Mouse (Mus musculus) midbrain, postnatal 0 days (tissue): ENCODE results near the gene Ppbp. TPM values are rescaled to one million over a fixed set of nuclear protein-coding genes. Genes with fewer than 3 reads are reported as not detected.

Source experiments
- ATAC-seq: fragments of 200-750 bp; cut with Nextera tagmentation; 2 replicates; pipeline ENCODE4 v1.8.0; 2017; ENCODE audit warnings: moderate number of reproducible peaks, mild to moderate bottlenecking, moderate TSS enrichment, moderate library complexity; ENCODE audit not compliant: low FRiP score
- DNase-seq: peaks from one replicate; pipeline ENCODE4 v3.0.0-alpha.2; 2015; ENCODE audit warnings: low spot score
- H3K27ac ChIP-seq: fragments of 300-500 bp; sonication (generic); 2 replicates; pipeline ENCODE4 v1.5.1; 2014; ENCODE audit warnings: low read depth, mild to moderate bottlenecking, low read length, mixed read lengths
- H3K27me3 ChIP-seq: fragments of 300-500 bp; sonication (generic); 2 replicates; pipeline ENCODE4 v1.6.1; 2014; ENCODE audit warnings: low read length, control low read depth, mixed read lengths; ENCODE audit not compliant: insufficient read depth
- H3K36me3 ChIP-seq: fragments of 300-500 bp; sonication (generic); 2 replicates; pipeline ENCODE4 v1.6.1; 2014; ENCODE audit warnings: low read length, control low read depth, mixed read lengths; ENCODE audit not compliant: insufficient read depth
- H3K4me1 ChIP-seq: fragments of 300-500 bp; sonication (generic); 2 replicates; pipeline ENCODE4 v1.6.1; 2014; ENCODE audit warnings: mild to moderate bottlenecking, control low read depth, antibody characterized with exemption, low read length, mixed read lengths; ENCODE audit not compliant: insufficient read depth
- H3K4me2 ChIP-seq: fragments of 300-500 bp; sonication (generic); 2 replicates; pipeline ENCODE4 v1.6.1; 2014; ENCODE audit warnings: low read depth, mild to moderate bottlenecking, low read length, mixed read lengths; ENCODE audit not compliant: poor library complexity, severe bottlenecking
- H3K4me3 ChIP-seq: fragments of 300-500 bp; sonication (generic); 2 replicates; pipeline ENCODE4 v1.5.1; 2014; ENCODE audit warnings: low read depth, mild to moderate bottlenecking, low read length, moderate library complexity
- H3K9ac ChIP-seq: fragments of 300-500 bp; sonication (generic); replicated peaks from 2 replicates; pipeline ENCODE4 v1.6.1; 2014; ENCODE audit warnings: mild to moderate bottlenecking, low read length, moderate library complexity, mixed read lengths; ENCODE audit not compliant: poor library complexity, severe bottlenecking
- H3K9me3 ChIP-seq: fragments of 300-500 bp; sonication (generic); 2 replicates; pipeline ENCODE4 v1.6.1; 2016; ENCODE audit warnings: low read length, control low read depth
- CTCF ChIP-seq: IDR thresholded peaks from 2 replicates; pipeline ENCODE4 v1.5.1; 2016; ENCODE audit warnings: antibody characterized with exemption, mild to moderate bottlenecking
- WGBS: fragments of 180-500 bp; shearing (Covaris S2); extraction: QIAGEN DNeasy Blood & Tissue Kit; methylation state at CpG from one replicate; pipeline ENCODE4 v1.1.7; 2014; 5-methylcytosine and 5-hydroxymethylcytosine counted together
- polyA plus RNA-seq: library from polyadenylated mRNA; unstranded; fragments of >200 nt; fragmentation: Nextera tagmentation; extraction: Ambion mirVana; gene quantifications from 2 replicates; pipeline ENCODE4 v1.2.1, GENCODE M21; 2015
- total RNA-seq: library from RNA; depleted of rRNA; stranded (reverse); fragments of >200 nt; gene quantifications from 2 replicates; pipeline ENCODE4 v1.2.3, GENCODE M21; 2014; rRNA removed

Gene Ppbp
- total RNA-seq = 0.28 TPM in 1 of 2 replicates, not detected in the other
- 0.19 and 0.61 TPM in 2 replicates for polyA plus RNA-seq

- Histone ChIP-seq H3K36me3 (no peaks in the 10 kb centered on the region), H3K4me3 (no peak within 1 kb of the TSS), H3K4me1 (no peaks in the 10 kb centered on the region), H3K9me3 (no peaks in the 10 kb centered on the region), H3K9ac (no peak within 1 kb of the TSS), H3K27me3 (no peaks in the 10 kb centered on the region), H3K4me2 (no peak within 1 kb of the TSS), H3K27ac (no peak within 1 kb of the TSS)
- DNase-seq = no peak
- no peak for TF ChIP-seq CTCF
- ATAC-seq = no peak
- WGBS = 62% methylated on average over 3 of the region's 3 CpGs
Measured at GRCm38 (mm10) chr5:90768218-90768617, at the start of gene Ppbp. TSS of gene Ppbp (plus strand) at chr5:90768518.

GRCm38 (mm10) chr5:90722656-90723055 lies 45.7 kb upstream of the Ppbp start:
- Histone ChIP-seq H3K27ac (no peak overlapping the region), H3K27me3 (no peaks in the 10 kb centered on the region), H3K4me1 (no peaks in the 10 kb centered on the region), H3K9me3 (no peaks in the 10 kb centered on the region), H3K9ac (no peak overlapping the region), H3K4me2 (no peak overlapping the region), H3K4me3 (no peak overlapping the region), H3K36me3 (no peaks in the 10 kb centered on the region)
- WGBS = 93% methylated on average over 3 of the region's 3 CpGs
- DNase-seq = no peak
- TF ChIP-seq CTCF = no peak
- no peak for ATAC-seq

- WGBS = 83% methylated on average over 3 of the region's 3 CpGs
Measured at GRCm38 (mm10) chr5:90728254-90728653, 40.1 kb upstream of the Ppbp start.

GRCm38 (mm10) chr5:90731480-90731879 lies 36.8 kb upstream of the Ppbp start:
- H3K4me1 ChIP-seq = no peaks in the 10 kb centered on the region
- no peak overlapping the region for H3K4me2 ChIP-seq
- no peak overlapping the region for H3K4me3 ChIP-seq
- no peaks in the 10 kb centered on the region for H3K9me3 ChIP-seq
- no peaks in the 10 kb centered on the region for H3K27me3 ChIP-seq
- no peak overlapping the region for H3K9ac ChIP-seq
- H3K27ac ChIP-seq = no peak overlapping the region
- WGBS = 74% methylated on average over 4 of the region's 4 CpGs
- H3K36me3 ChIP-seq = no peaks in the 10 kb centered on the region
- TF ChIP-seq CTCF = no peak
- DNase-seq (peak; percentile 43), ATAC-seq (no peak)

More at GRCm38 (mm10) chr5:90728254-90728653, 40.1 kb upstream of the Ppbp start:
- Histone ChIP-seq H3K4me1 (no peaks in the 10 kb centered on the region), H3K27me3 (no peaks in the 10 kb centered on the region), H3K27ac (no peak overlapping the region), H3K9me3 (no peaks in the 10 kb centered on the region), H3K4me3 (no peak overlapping the region), H3K36me3 (no peaks in the 10 kb centered on the region), H3K9ac (no peak overlapping the region), H3K4me2 (no peak overlapping the region)
- no peak for ATAC-seq
- TF ChIP-seq CTCF = no peak
- no peak for DNase-seq

- TF ChIP-seq CTCF = no peak
- H3K36me3 ChIP-seq = no peaks in the 10 kb centered on the region
- no peaks in the 10 kb centered on the region for H3K4me1 ChIP-seq
- ATAC-seq (no peak), DNase-seq (no peak)
- no peak overlapping the region for H3K27ac ChIP-seq
- no peak overlapping the region for H3K4me2 ChIP-seq
- 64% methylated on average over 4 of the region's 4 CpGs for WGBS
- H3K27me3 ChIP-seq = no peaks in the 10 kb centered on the region
- H3K4me3 ChIP-seq = no peak overlapping the region
- H3K9ac ChIP-seq = no peak overlapping the region
- no peaks in the 10 kb centered on the region for H3K9me3 ChIP-seq
Measured at GRCm38 (mm10) chr5:90742029-90742428, 26.3 kb upstream of the Ppbp start.

GRCm38 (mm10) chr5:90753934-90754333 lies 14.4 kb upstream of the Ppbp start:
- no peaks in the 10 kb centered on the region for H3K27me3 ChIP-seq
- no peaks in the 10 kb centered on the region for H3K9me3 ChIP-seq
- TF ChIP-seq CTCF = no peak
- H3K4me1 ChIP-seq = peaks cover 2% of the 10 kb centered on the region; the same call in 1 of the 2 replicates
- WGBS = 96% methylated on average over 1 of the region's 1 CpGs
- no peaks in the 10 kb centered on the region for H3K36me3 ChIP-seq
- no peak overlapping the region for H3K9ac ChIP-seq
- H3K4me3 ChIP-seq = no peak overlapping the region
- no peak for DNase-seq
- no peak overlapping the region for H3K4me2 ChIP-seq
- no peak for ATAC-seq
- no peak overlapping the region for H3K27ac ChIP-seq
